Mouse (Mus musculus): ENCODE measurements at regions not wholly inside any gene's neighbourhood (a gene's known extent, or its start where the extent isn't known, plus 50 kb on each side); places are given as distances from the start of the nearest gene placed in this dataset.

GRCm38 (mm10) chr16:77789206-77789605 is 187.3 kb upstream of the Gm11146 start:
- TF ChIP-seq CTCF (conservative IDR thresholded peaks at IDR 0.05; ENCODE audit: low read length) (no peak), POU5F1 (IDR thresholded peaks at IDR 0.05; ENCODE audit: borderline replicate concordance, low read length) (no peak)

Measured in E14TG2a.4 (cell line).